Mouse (Mus musculus): Measurements from ENCODE around the gene Ccnd3.

DNA sequence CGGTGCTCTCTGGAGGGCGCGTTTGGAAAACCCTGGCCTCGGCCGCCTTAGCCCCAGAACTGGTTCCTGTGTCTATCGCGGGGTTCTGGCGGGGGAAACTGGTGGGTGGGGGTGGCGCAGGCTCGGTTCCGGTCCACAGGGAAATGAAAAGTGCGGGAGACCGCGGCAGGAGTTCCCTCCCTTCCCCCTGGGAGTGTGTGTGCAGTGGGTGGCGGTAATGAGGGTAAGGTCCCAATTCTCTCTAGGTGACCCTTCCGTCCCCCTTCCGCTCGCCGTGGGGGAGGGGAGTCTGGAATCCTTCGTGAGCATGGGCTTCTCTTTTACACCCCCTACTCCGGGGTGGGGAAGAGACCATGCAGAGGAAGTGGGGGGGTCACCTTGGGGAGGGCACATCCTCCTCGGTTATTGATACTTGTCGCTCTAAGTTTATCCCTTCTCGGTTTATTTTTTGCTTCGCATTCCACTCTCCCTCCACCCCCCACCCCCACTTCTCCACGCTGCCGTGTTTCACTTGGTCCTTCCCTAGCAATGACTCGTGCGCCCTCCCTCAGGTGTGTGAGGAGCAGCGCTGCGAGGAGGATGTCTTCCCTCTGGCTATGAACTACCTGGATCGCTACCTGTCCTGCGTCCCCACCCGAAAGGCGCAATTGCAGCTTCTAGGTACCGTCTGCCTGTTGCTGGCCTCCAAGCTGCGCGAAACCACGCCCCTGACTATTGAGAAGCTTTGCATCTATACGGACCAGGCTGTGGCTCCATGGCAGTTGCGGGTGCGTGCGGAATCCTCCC lies 89.5 kb downstream of the Ccnd3 start:
- TF ChIP-seq CTCF (IDR thresholded peaks at IDR 0.05; ENCODE audit: insufficient read depth, low read length) (no peak), POLR2A (IDR thresholded peaks at IDR 0.05; ENCODE audit: borderline replicate concordance, extremely low read depth, low read depth, low read length) (no peak)
